Mouse (Mus musculus) kidney, adult 2 months (tissue): ENCODE measurements at regions not wholly inside any gene's neighbourhood (a gene's known extent, or its start where the extent isn't known, plus 50 kb on each side); places are given as distances from the start of the nearest gene placed in this dataset.

Experiments used
- DNase-seq: peaks from one replicate; pipeline ENCODE4 v3.0.0; 2021
- H3K27ac ChIP-seq: fragments of 200-500 bp; 2 replicates; pipeline ENCODE4 v1.5.1; 2012; ENCODE audit warnings: low read depth, low read length, control low read depth, inconsistent platforms; ENCODE audit not compliant: insufficient read depth
- H3K27me3 ChIP-seq: fragments of 200-500 bp; replicated peaks from 2 replicates; pipeline ENCODE4 v1.6.1; 2012; ENCODE audit warnings: mild to moderate bottlenecking, moderate library complexity, low read length, inconsistent platforms; ENCODE audit not compliant: control insufficient read depth, insufficient read depth
- H3K36me3 ChIP-seq: fragments of 200-500 bp; 2 replicates; pipeline ENCODE4 v1.6.1; 2012; ENCODE audit warnings: mild to moderate bottlenecking, moderate library complexity, low read length, inconsistent platforms; ENCODE audit not compliant: control insufficient read depth, insufficient read depth
- H3K4me1 ChIP-seq: fragments of 200-500 bp; 2 replicates; pipeline ENCODE4 v1.6.1; 2011; ENCODE audit warnings: low read length; ENCODE audit not compliant: control insufficient read depth, insufficient read depth
- H3K4me3 ChIP-seq: fragments of 200-500 bp; 2 replicates; pipeline ENCODE4 v1.5.1; 2011; ENCODE audit warnings: mild to moderate bottlenecking, low read depth, low read length, control low read depth; ENCODE audit not compliant: insufficient read depth
- CTCF ChIP-seq: fragments of 200-500 bp; conservative IDR thresholded peaks from 2 replicates; pipeline ENCODE4 v1.5.1; 2011; ENCODE audit warnings: low read depth, mild to moderate bottlenecking, control low read depth, low read length, moderate library complexity, mixed read lengths; ENCODE audit not compliant: insufficient read depth, insufficient read length
- POLR2A ChIP-seq: fragments of 200-500 bp; IDR thresholded peaks from one replicate; pipeline ENCODE4 v1.6.1; 2011; ENCODE audit warnings: low read depth, low read length, control low read depth
- whole genome bisulfite sequencing: fragments of 180-500 bp; shearing (Covaris S2); methylation state at CpG from one replicate; pipeline ENCODE4 v1.1.7; 2018; 5-methylcytosine and 5-hydroxymethylcytosine counted together

- Histone ChIP-seq H3K4me3 (no peak overlapping the region), H3K4me1 (no peaks in the 10 kb centered on the region), H3K27ac (no peak overlapping the region), H3K36me3 (no peaks in the 10 kb centered on the region), H3K27me3 (no peaks in the 10 kb centered on the region)
- TF ChIP-seq POLR2A (no peak), CTCF (no peak)
- no peak for DNase-seq
- WGBS: 87% methylated on average over 6 of the region's 6 CpGs
These were observed 1632.4 kb upstream of the Flrt2 start for GRCm38 (mm10) chr12:94059641-94060040.

GRCm38 (mm10) chr12:94060336-94060735 is 1631.7 kb upstream of the Flrt2 start:
- no peak for TF ChIP-seq CTCF
- no peak for TF ChIP-seq POLR2A
- WGBS: 64% methylated on average over 2 of the region's 2 CpGs
- Histone ChIP-seq H3K36me3 (no peaks in the 10 kb centered on the region), H3K27ac (no peak overlapping the region), H3K27me3 (no peaks in the 10 kb centered on the region), H3K4me1 (no peaks in the 10 kb centered on the region), H3K4me3 (no peak overlapping the region)
- DNase-seq: no peak

GRCm38 (mm10) chr12:94066444-94067152 is 1625.4 kb upstream of the Flrt2 start:
- WGBS: 29% methylated on average over 9 of the region's 9 CpGs

GRCm38 (mm10) chr12:94070940-94071505 is 1621.0 kb upstream of the Flrt2 start:
- DNase-seq: no peak
- H3K4me3 ChIP-seq: no peak overlapping the region
- H3K27me3 ChIP-seq: no peaks in the 10 kb centered on the region
- no peaks in the 10 kb centered on the region for H3K36me3 ChIP-seq
- TF ChIP-seq POLR2A: no peak
- TF ChIP-seq CTCF: no peak
- no peak overlapping the region for H3K27ac ChIP-seq
- 59% methylated on average over 2 of the region's 2 CpGs for WGBS
- H3K4me1 ChIP-seq: no peaks in the 10 kb centered on the region

More at GRCm38 (mm10) chr12:94066444-94067152, 1625.4 kb upstream of the Flrt2 start:
- Histone ChIP-seq H3K27me3 (no peaks in the 10 kb centered on the region), H3K27ac (no peak overlapping the region), H3K4me1 (no peaks in the 10 kb centered on the region), H3K4me3 (no peak overlapping the region), H3K36me3 (no peaks in the 10 kb centered on the region)
- peak; percentile 50 for DNase-seq
- TF ChIP-seq POLR2A (no peak), CTCF (no peak)

GRCm38 (mm10) chr12:94105582-94106162 is 1586.4 kb upstream of the Flrt2 start:
- no peak for DNase-seq
- TF ChIP-seq POLR2A: no peak
- TF ChIP-seq CTCF: no peak
- WGBS: 48% methylated on average over 1 of the region's 1 CpGs
- H3K36me3 ChIP-seq: no peaks in the 10 kb centered on the region
- H3K27me3 ChIP-seq: no peaks in the 10 kb centered on the region
- H3K4me1 ChIP-seq: no peaks in the 10 kb centered on the region
- H3K27ac ChIP-seq: no peak overlapping the region
- H3K4me3 ChIP-seq: no peak overlapping the region

GRCm38 (mm10) chr12:94150143-94150542 is 1541.9 kb upstream of the Flrt2 start:
- Histone ChIP-seq H3K27ac (no peak overlapping the region), H3K4me1 (no peaks in the 10 kb centered on the region), H3K4me3 (no peak overlapping the region), H3K36me3 (no peaks in the 10 kb centered on the region), H3K27me3 (no peaks in the 10 kb centered on the region)
- no peak for DNase-seq
- TF ChIP-seq POLR2A: no peak
- no peak for TF ChIP-seq CTCF
- 77% methylated on average over 5 of the region's 5 CpGs for WGBS

GRCm38 (mm10) chr12:94155110-94155858 is 1536.7 kb upstream of the Flrt2 start:
- 49% methylated on average over 12 of the region's 12 CpGs for WGBS

More at GRCm38 (mm10) chr12:94155110-94155858, 1536.7 kb upstream of the Flrt2 start:
- Histone ChIP-seq H3K4me3 (no peak overlapping the region), H3K4me1 (no peaks in the 10 kb centered on the region), H3K27me3 (no peaks in the 10 kb centered on the region), H3K27ac (no peak overlapping the region), H3K36me3 (no peaks in the 10 kb centered on the region)
- peak; percentile 14 for DNase-seq
- no peak for TF ChIP-seq CTCF
- no peak for TF ChIP-seq POLR2A
